Mouse (Mus musculus) 416B (cell line): ENCODE measurements at regions not wholly inside any gene's neighbourhood (a gene's known extent, or its start where the extent isn't known, plus 50 kb on each side); places are given as distances from the start of the nearest gene placed in this dataset.

ENCODE experiments used
- DNase-seq: peaks from one replicate; pipeline ENCODE4 v3.0.0; 2011; ENCODE audit warnings: low read depth

DNA sequence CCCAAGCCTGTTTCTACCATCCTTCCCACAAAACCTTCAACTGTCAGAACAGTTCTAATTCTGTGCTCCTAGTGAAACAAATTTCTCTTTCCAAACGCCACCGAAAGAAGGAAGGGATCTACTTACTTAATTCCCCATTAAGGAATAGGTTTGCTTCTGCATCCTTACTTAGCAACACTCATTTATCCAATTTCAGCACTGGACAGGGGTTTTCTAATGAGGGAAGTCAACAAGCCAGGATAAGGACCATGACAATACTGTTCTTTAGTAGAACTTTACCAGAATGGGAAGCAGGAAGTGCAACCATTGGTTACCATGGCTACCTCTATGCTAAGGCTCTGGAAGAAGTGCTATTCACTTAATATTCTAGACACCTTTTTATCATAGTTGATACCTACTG lies 68.6 kb upstream of the Id4 start:
- DNase-seq, result no peak

- DNase-seq, result no peak
These were observed 67.1 kb upstream of the Id4 start for GRCm38 (mm10) chr13:48193942-48194341.

DNA sequence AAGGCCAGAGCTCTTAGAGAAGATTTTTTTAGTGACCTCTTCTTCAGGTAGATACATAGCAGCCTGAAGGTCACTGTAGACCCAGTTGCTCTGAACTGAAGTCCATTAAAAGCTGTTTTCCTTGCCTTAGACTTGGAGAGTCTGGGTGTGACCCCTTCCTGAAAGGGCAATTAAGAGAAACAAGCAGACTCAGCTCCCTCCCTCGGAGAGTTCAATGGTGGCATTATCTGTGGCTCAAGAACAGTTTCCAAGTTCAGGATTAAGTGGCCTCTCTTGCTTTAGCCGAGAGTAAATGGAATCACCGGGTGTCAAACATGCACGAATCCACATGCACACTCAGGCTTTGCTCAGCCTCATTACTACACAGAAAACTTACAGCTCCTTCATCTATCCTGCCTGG lies 53.2 kb upstream of the Id4 start:
- no peak for DNase-seq
